ENCODE assay signal across 22 mouse cellular contexts in genomic region chr2:121789777-121790176, GRCm38 (mm10). TPM values are rescaled to one million over a fixed set of nuclear protein-coding genes. Genes with fewer than 3 reads are reported as not detected.
DNase-seq lines count a peak whose midpoint lies in the region; TF ChIP-seq lines count a peak whose summit lies in the region.
"Had no signal": no experiment of that assay in that cellular context is flagged by ENCODE, and none has a peak within 500 bp of the region (broad histone marks: within the 10 kb centered on the region; RNA-seq: fewer than 3 reads in every experiment).

No protein-coding gene starts in this region.

- H3K9ac ChIP-seq in CH12.LX (ENCODE audit: insufficient read depth, low read depth): no peak overlapping the region
- H3K9ac ChIP-seq: forebrain, embryonic 12.5 days; hindbrain, embryonic 12.5 days; limb, embryonic 13.5 days; liver, embryonic 13.5 days had no signal

- H3K4me2 ChIP-seq in CH12.LX (ENCODE audit: insufficient read depth, low read depth, poor library complexity, severe bottlenecking): no peak overlapping the region
- H3K4me2 ChIP-seq: forebrain, embryonic 12.5 days; heart, embryonic 11.5 days; hindbrain, embryonic 12.5 days; limb, embryonic 13.5 days; liver, embryonic 13.5 days; midbrain, embryonic 11.5 days had no signal

- peaks cover 7 to 25% of the 10 kb centered on the region in 2 experiments for H3K4me1 ChIP-seq in CH12.LX (ENCODE audit: control insufficient read depth in 1 of 2, insufficient read depth in 2 of 2)
- H3K4me1 ChIP-seq: forebrain, embryonic 12.5 days had no signal

- no peak for TF ChIP-seq POLR2A in CH12.LX (IDR thresholded peaks at IDR 0.05; ENCODE audit: low read depth, low read length)

- peak; percentile 24 for TF ChIP-seq CTCF in left cerebral cortex, adult 2 months (IDR thresholded peaks at IDR 0.05)
- TF ChIP-seq CTCF in CH12.LX (conservative IDR thresholded peaks at IDR 0.05 in 1 of 2, IDR thresholded peaks at IDR 0.05 in 1 of 2; ENCODE audit: low read depth in 2 of 2, low read length in 2 of 2): peak in 1 of 2 experiments; percentile 49; a peak in 2 of 4 replicates

- H3K4me3 ChIP-seq in left cerebral cortex, adult 2 months: no peak overlapping the region
- no peak overlapping the region for H3K4me3 ChIP-seq in CH12.LX (replicated peaks in 1 of 3; ENCODE audit: low read depth in 2 of 3, low read length in 2 of 3, poor library complexity in 1 of 3)
- H3K4me3 ChIP-seq: forebrain, embryonic 12.5 days; gastrocnemius, adult 2 months; hindbrain, embryonic 12.5 days; limb, embryonic 13.5 days; liver, embryonic 13.5 days had no signal

- DNase-seq in heart, adult 11 months: peak; percentile 24
- no peak for DNase-seq in heart, postnatal 14 days
- no peak for DNase-seq in left cerebral cortex, adult 2 months (ENCODE audit: extremely low spot score in 1 of 2, low spot score in 2 of 2)
- DNase-seq in left cerebral cortex, adult 18-20 months (ENCODE audit: low spot score in 2 of 2): no peak
- DNase-seq in CH12.LX (ENCODE audit: extremely low read depth) (no peak), R1 (ENCODE audit: low read depth, low spot score) (peak; percentile 48)
- no peak for DNase-seq in cerebellum, postnatal 10 days
- no peak for DNase-seq in adrenal gland, adult 2 months
- DNase-seq: adrenal gland, adult 8-10 months; cerebellum, adult 11-12 months; cerebellum, postnatal 14 days; gastrocnemius, adult 2 months; heart, postnatal 10 days; kidney, adult 2 months; kidney, postnatal 14 days; layer of hippocampus, postnatal 36 days; liver, embryonic 13.5 days had no signal

- TF ChIP-seq EP300 in CH12.LX (IDR thresholded peaks at IDR 0.05; ENCODE audit: low read length): no peak

- in situ Hi-C loops in CH12.LX (cut with MboI; ENCODE audit: low pct_ligation_motif_present, low pct_unique_long_range_greater_than_20kb, low sequenced_read_pairs): no loop called here

- dilution Hi-C loops in CH12.LX (cut with MboI; ENCODE audit: extremely low pct_ligation_motif_present, extremely low pct_unique_long_range_greater_than_20kb, low sequenced_read_pairs): no loop called here

- no peaks in the 10 kb centered on the region for H3K79me2 ChIP-seq in CH12.LX (replicated peaks; ENCODE audit: control insufficient read depth, extremely low read depth, insufficient read depth, poor library complexity, severe bottlenecking)

- TF ChIP-seq RAD21 in CH12.LX (IDR thresholded peaks at IDR 0.05; ENCODE audit: low read depth, low read length): peak; percentile 51

- no peak overlapping the region for H3K27ac ChIP-seq in left cerebral cortex, adult 2 months
- no peak overlapping the region for H3K27ac ChIP-seq in CH12.LX (ENCODE audit: insufficient read depth, low read depth)
- H3K27ac ChIP-seq: forebrain, embryonic 12.5 days; gastrocnemius, adult 2 months; hindbrain, embryonic 12.5 days; limb, embryonic 13.5 days; liver, embryonic 13.5 days had no signal

- H3K27me3 ChIP-seq in CH12.LX (replicated peaks): no peaks in the 10 kb centered on the region
- H3K27me3 ChIP-seq: forebrain, embryonic 12.5 days; hindbrain, embryonic 12.5 days; limb, embryonic 13.5 days; liver, embryonic 13.5 days had no signal

- no peaks in the 10 kb centered on the region for H3K36me3 ChIP-seq in CH12.LX (replicated peaks in 1 of 2; ENCODE audit: control insufficient read depth in 1 of 2, insufficient read depth in 1 of 2, low read length in 1 of 2)
- H3K36me3 ChIP-seq: forebrain, embryonic 12.5 days; limb, embryonic 13.5 days; liver, embryonic 13.5 days had no signal

- peaks cover 2% of the 10 kb centered on the region for H3K9me3 ChIP-seq in CH12.LX (replicated peaks; ENCODE audit: low read length)
- H3K9me3 ChIP-seq: forebrain, embryonic 12.5 days; hindbrain, embryonic 12.5 days; limb, embryonic 13.5 days; liver, embryonic 13.5 days had no signal

- intact Hi-C loops in heart, postnatal 14 days (cut with DNase I): no loop called here
- intact Hi-C loops in left cerebral cortex, adult 2 months (cut with DNase I): no loop called here

TF ChIP-seq in CH12.LX, 34 proteins besides CTCF, POLR2A, EP300 and RAD21:
- peak; percentile 23; the same call in 1 of the 2 replicates for TF ChIP-seq SMC3 (IDR thresholded peaks at IDR 0.05; ENCODE audit: low read depth, low read length)
- no peak for TF ChIP-seq MYC (IDR thresholded peaks at IDR 0.05; ENCODE audit: low read depth, low read length)
- TF ChIP-seq ZKSCAN1 (IDR thresholded peaks at IDR 0.05; ENCODE audit: borderline replicate concordance, low read depth, low read length): no peak
- no peak for TF ChIP-seq JUN (IDR thresholded peaks at IDR 0.05; ENCODE audit: insufficient read depth, low read depth, low read length)

RNA-seq across cellular contexts. Expression of gene Frmd5, which starts 17.1 kb away (rescaled TPM):
- total RNA-seq in heart, postnatal 14 days (2021): 100 to 1,000 TPM; 202 to 231 TPM
- total RNA-seq in left cerebral cortex, adult 2 months (2021): 10 to 100 TPM; 53.8 to 56.3 TPM
- 10 to 100 TPM; 51.7 to 53.0 TPM for total RNA-seq in left cerebral cortex, adult 18-20 months (2021)
- total RNA-seq in CH12.LX (2012; rRNA removed) (1.9 and 2.1 TPM in 2 replicates), CH12.LX (2014; rRNA removed) (3.2 and 3.7 TPM in 2 replicates)
- polyA plus RNA-seq in CH12.LX (2012; ENCODE audit: insufficient read length, low read depth): 3.5 and 4.3 TPM in 2 replicates
- 100 to 1,000 TPM in 1 of 2 experiments, 10 to 100 TPM in 1; 60.0 to 191 TPM for total RNA-seq in adrenal gland, adult 2 months (2021)
- 124 and 173 TPM in 2 replicates for polyA plus RNA-seq in adrenal gland, adult 2 months (2012; rRNA removed)

Comparison
In these comparisons a context has a peak if more than half of its experiments do, and no peak if none do; other contexts are left out.
1. DNase-seq: peak in heart, adult 11 months (single experiment) and R1 (single experiment); none in heart, postnatal 14 days (0 of 2), left cerebral cortex, adult 2 months (0 of 2), left cerebral cortex, adult 18-20 months (0 of 2), CH12.LX (single experiment), cerebellum, postnatal 10 days (0 of 2) and adrenal gland, adult 2 months (single experiment).
2. RNA of gene Frmd5, which starts 17.1 kb away (total RNA-seq): 202 to 231 TPM in heart, postnatal 14 days, 60.0 to 191 TPM in adrenal gland, adult 2 months, 53.8 to 56.3 TPM in left cerebral cortex, adult 2 months and 51.7 to 53.0 TPM in left cerebral cortex, adult 18-20 months; 1.9 to 3.7 TPM in CH12.LX; every median in the first group is over 10 times any median in the second.